Mouse (Mus musculus): ENCODE results near the gene Tmem185b. TPM values are rescaled to one million over a fixed set of nuclear protein-coding genes. Genes with fewer than 3 reads are reported as not detected.

Gene Tmem185b
- polyA plus RNA-seq, 1 experiment = 15.6 TPM

DNA sequence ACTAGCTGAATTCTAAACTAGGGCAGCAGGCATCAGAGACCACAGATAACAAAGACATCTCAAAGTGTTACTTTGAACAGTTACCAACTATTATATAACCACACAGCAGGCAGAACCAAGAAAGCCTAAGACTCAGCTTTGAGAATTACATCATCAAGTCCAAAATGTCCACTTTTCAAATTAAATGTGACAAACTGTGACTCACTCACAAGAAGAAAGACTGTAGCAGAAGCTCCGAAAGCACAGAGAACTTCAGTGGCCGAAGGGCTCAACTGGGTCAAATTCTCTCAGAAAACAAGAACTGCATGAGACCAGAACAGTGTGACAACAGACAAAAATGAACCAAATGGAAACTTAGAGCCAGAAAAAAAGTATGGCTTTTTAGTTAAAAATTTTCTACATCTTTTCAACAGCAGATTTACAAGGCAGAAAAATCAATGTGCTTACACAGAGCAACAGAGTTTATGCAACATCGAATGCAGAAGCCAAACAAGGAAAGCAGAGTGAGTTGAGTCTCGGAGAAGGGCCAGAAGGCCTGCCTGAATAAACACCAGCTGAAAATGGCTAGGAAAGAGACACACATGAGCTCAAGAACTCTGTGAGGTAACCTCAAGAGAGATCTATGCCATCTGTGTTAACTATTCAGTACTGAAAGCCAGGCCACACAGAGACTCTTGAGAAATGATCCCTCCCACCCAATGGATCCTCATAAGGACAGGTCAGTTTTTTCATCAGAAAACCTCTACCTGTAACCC lies 31.9 kb downstream of the Tmem185b start:
- DNase-seq (ENCODE audit: low read depth) = peak; percentile 4
- TF ChIP-seq POLR2A (IDR thresholded peaks at IDR 0.05; ENCODE audit: borderline replicate concordance, extremely low read depth, insufficient read depth, insufficient read length, poor library complexity, severe bottlenecking) = no peak
- no peak for TF ChIP-seq CTCF (IDR thresholded peaks at IDR 0.05; ENCODE audit: borderline replicate concordance, extremely low read depth, insufficient read depth, insufficient read length)

GRCm38 (mm10) chr1:119565531-119565930 lies 39.6 kb downstream of the Tmem185b start:
- TF ChIP-seq CTCF (IDR thresholded peaks at IDR 0.05; ENCODE audit: borderline replicate concordance, extremely low read depth, insufficient read depth, insufficient read length) (no peak), POLR2A (IDR thresholded peaks at IDR 0.05; ENCODE audit: borderline replicate concordance, extremely low read depth, insufficient read depth, insufficient read length, poor library complexity, severe bottlenecking) (no peak)
- no peak for DNase-seq (ENCODE audit: low read depth)

DNA sequence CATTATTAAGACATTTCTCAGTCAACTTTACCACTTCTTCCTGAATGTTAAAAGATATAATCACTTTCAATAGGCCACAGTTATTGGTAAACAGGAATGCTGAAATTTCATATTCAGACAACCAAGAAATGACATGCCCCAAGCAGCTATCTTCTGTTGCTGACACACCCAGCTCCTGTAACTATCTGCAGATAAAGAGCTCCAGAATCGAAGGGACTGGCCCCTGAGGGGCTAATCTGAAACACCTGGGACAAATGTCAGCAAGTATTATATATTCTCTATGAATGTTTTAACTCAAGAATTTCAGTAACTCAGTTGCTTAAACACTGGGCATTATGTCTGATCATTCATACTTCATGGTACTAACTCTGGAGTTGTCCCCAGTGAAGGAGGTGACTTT lies 44.2 kb downstream of the Tmem185b start:
- TF ChIP-seq CTCF (IDR thresholded peaks at IDR 0.05; ENCODE audit: borderline replicate concordance, extremely low read depth, insufficient read depth, insufficient read length) (no peak), POLR2A (IDR thresholded peaks at IDR 0.05; ENCODE audit: borderline replicate concordance, extremely low read depth, insufficient read depth, insufficient read length, poor library complexity, severe bottlenecking) (no peak)
- no peak for DNase-seq (ENCODE audit: low read depth)

Other genes starting within 250 kb of the Tmem185b start
- 6.0 and 7.4 TPM in 2 replicates for gene Inhbb, start 103.9 kb upstream of the Tmem185b start, polyA plus RNA-seq (2012; rRNA removed)
- 20.6 and 31.1 TPM in 2 replicates for gene Ralb, start 21.4 kb upstream of the Tmem185b start, polyA plus RNA-seq (2012; rRNA removed)
- 10.6 and 13.5 TPM in 2 replicates for gene Epb41l5, start 122.8 kb downstream of the Tmem185b start, polyA plus RNA-seq (2012; rRNA removed)

Measured in brain, embryonic 14.5 days (tissue).